Mouse (Mus musculus): ENCODE results near the gene Myo16.

DNA sequence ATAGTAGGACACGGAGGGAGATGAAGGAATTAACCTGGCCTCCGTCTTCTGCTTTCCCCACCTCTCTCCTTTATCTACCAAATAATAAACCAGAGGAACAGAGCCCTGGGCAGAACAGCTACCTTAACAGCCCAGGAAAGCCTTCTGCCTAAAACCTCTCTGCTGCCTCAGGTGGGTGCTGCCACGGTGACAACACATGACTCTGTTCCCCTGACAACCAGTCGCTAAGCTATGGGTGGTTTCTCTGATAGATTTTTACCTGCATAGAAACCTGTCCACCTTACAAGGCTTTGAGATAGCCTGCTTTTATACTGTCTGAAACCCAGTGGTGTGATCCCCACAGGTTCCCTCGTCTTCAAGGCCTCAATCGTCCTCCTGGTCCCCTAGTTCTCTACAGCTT lies 337.2 kb downstream of the Myo16 start:
- TF ChIP-seq ELF1 (IDR thresholded peaks at IDR 0.05; ENCODE audit: low read depth, low read length) (no peak), CTCF (IDR thresholded peaks at IDR 0.05 in 2 of 3, conservative IDR thresholded peaks at IDR 0.05 in 1 of 3; ENCODE audit: control insufficient read depth in 1 of 3, insufficient read depth in 1 of 3, low read depth in 2 of 3, low read length in 3 of 3, poor library complexity in 1 of 3, severe bottlenecking in 1 of 3) (no peak), GATA1 (IDR thresholded peaks at IDR 0.05; ENCODE audit: low read depth, low read length) (no peak), MAZ (IDR thresholded peaks at IDR 0.05; ENCODE audit: low read depth, low read length) (no peak), CHD2 (IDR thresholded peaks at IDR 0.05; ENCODE audit: low read length) (no peak), POLR2A (IDR thresholded peaks at IDR 0.05; ENCODE audit: control insufficient read depth in 1 of 2, insufficient read depth in 1 of 2, low read depth in 1 of 2, low read length in 2 of 2, poor library complexity in 1 of 2) (no peak), TCF12 (IDR thresholded peaks at IDR 0.05; ENCODE audit: low read depth, low read length) (no peak), MAFK (IDR thresholded peaks at IDR 0.05; ENCODE audit: borderline replicate concordance, low read depth, low read length) (no peak), ZC3H11A (IDR thresholded peaks at IDR 0.05; ENCODE audit: low read depth, low read length) (no peak), MYB (IDR thresholded peaks at IDR 0.05; ENCODE audit: low read depth, low read length) (no peak)
